Mouse (Mus musculus) forebrain, embryonic 13.5 days (tissue): ENCODE results near the gene Ppp1r12b. TPM values are rescaled to one million over a fixed set of nuclear protein-coding genes. Genes with fewer than 3 reads are reported as not detected.

Source experiments
- ATAC-seq: fragments of 200-750 bp; cut with Nextera tagmentation; 2 replicates; pipeline ENCODE4 v1.8.0; 2017
- H3K27ac ChIP-seq: fragments of 300-500 bp; sonication (generic); 2 replicates; pipeline ENCODE4 v1.5.1; 2015; ENCODE audit warnings: inconsistent platforms, mild to moderate bottlenecking, moderate library complexity
- H3K27me3 ChIP-seq: fragments of 300-500 bp; sonication (generic); 2 replicates; pipeline ENCODE4 v1.6.1; 2015; ENCODE audit warnings: mild to moderate bottlenecking, inconsistent platforms
- H3K36me3 ChIP-seq: fragments of 300-500 bp; sonication (generic); 2 replicates; pipeline ENCODE4 v1.6.1; 2015; ENCODE audit warnings: mild to moderate bottlenecking, inconsistent platforms; ENCODE audit not compliant: poor library complexity, severe bottlenecking
- H3K4me1 ChIP-seq: fragments of 300-500 bp; sonication (generic); 2 replicates; pipeline ENCODE4 v1.6.1; 2015; ENCODE audit warnings: inconsistent platforms
- H3K4me2 ChIP-seq: fragments of 300-500 bp; sonication (generic); 2 replicates; pipeline ENCODE4 v1.6.1; 2015; ENCODE audit warnings: inconsistent platforms, mild to moderate bottlenecking, moderate library complexity
- H3K4me3 ChIP-seq: fragments of 300-500 bp; sonication (generic); 2 replicates; pipeline ENCODE4 v1.5.1; 2015; ENCODE audit warnings: mild to moderate bottlenecking, inconsistent platforms
- H3K9ac ChIP-seq: fragments of 300-500 bp; sonication (generic); 2 replicates; pipeline ENCODE4 v1.6.1; 2015; ENCODE audit warnings: mild to moderate bottlenecking, inconsistent platforms
- H3K9me3 ChIP-seq: fragments of 300-500 bp; sonication (generic); replicated peaks from 2 replicates; pipeline ENCODE4 v1.6.1; 2016; ENCODE audit warnings: inconsistent platforms
- WGBS: fragments of 180-500 bp; shearing (Covaris S2); methylation state at CpG from one replicate; pipeline ENCODE4 v1.1.7; 2015; 5-methylcytosine and 5-hydroxymethylcytosine counted together
- polyA plus RNA-seq: library from polyadenylated mRNA; unstranded; fragments of >200 nt; fragmentation: Nextera tagmentation; extraction: Ambion mirVana; gene quantifications from 2 replicates; pipeline ENCODE4 v1.2.1, GENCODE M21; 2015

Ppp1r12b gene
- polyA plus RNA-seq, 1 experiment from 2014 or later = 11.2 TPM

DNA sequence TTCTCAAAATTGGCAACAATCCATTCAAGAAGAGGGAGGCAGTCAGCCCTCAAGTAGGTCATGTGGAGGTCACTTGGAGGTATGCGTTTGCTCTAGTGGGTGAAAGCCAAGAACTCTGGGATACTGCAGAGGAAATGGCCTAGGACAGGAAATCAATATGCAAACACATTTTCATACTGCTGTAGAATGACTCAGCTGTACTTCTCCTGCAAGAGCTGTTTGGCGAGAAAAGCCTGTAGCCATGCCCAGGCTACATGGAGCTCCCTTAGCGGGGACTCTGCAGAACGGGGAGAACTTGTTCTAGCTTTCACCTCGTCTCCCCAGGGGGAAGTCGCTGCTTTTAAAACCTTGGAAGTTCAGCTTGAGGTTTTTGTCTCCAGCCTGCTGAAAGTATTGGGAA lies 184.4 kb downstream of the Ppp1r12b start:
- WGBS = 85% methylated on average over 6 of the region's 6 CpGs

DNA sequence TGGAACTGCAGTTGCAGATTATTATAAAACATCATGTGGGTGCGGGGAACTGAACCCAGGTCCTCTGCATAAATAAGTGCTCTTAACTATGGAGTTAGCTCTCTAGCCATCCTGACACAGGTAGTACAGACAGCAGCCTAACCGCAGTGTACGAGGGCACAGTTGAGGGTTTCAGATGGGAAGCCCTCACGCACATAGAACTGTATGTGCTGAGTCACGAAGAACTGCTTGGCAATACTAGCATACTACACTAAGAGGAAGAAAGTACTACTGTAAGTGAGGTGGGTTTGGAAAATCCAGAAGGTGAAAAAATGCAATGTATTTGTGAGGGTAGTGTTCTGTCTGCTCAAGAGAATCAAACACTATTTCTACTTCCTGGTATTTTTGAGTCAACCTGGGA lies 185.4 kb downstream of the Ppp1r12b start:
- ATAC-seq = no peak
- Histone ChIP-seq H3K4me1 (no peaks in the 10 kb centered on the region), H3K4me2 (no peak overlapping the region), H3K36me3 (peaks cover 35% of the 10 kb centered on the region), H3K27ac (no peak overlapping the region), H3K27me3 (no peaks in the 10 kb centered on the region), H3K9ac (no peak overlapping the region), H3K4me3 (no peak overlapping the region), H3K9me3 (no peaks in the 10 kb centered on the region)
- WGBS = 96% methylated on average over 5 of the region's 5 CpGs

More for the DNA sequence above, 184.4 kb downstream of the Ppp1r12b start:
- H3K9ac ChIP-seq = no peak overlapping the region
- H3K27ac ChIP-seq = no peak overlapping the region
- H3K27me3 ChIP-seq = no peaks in the 10 kb centered on the region
- no peak for ATAC-seq
- H3K4me2 ChIP-seq = no peak overlapping the region
- H3K4me1 ChIP-seq = no peaks in the 10 kb centered on the region
- H3K36me3 ChIP-seq = peaks cover 41% of the 10 kb centered on the region
- H3K4me3 ChIP-seq = no peak overlapping the region
- H3K9me3 ChIP-seq = no peaks in the 10 kb centered on the region

DNA sequence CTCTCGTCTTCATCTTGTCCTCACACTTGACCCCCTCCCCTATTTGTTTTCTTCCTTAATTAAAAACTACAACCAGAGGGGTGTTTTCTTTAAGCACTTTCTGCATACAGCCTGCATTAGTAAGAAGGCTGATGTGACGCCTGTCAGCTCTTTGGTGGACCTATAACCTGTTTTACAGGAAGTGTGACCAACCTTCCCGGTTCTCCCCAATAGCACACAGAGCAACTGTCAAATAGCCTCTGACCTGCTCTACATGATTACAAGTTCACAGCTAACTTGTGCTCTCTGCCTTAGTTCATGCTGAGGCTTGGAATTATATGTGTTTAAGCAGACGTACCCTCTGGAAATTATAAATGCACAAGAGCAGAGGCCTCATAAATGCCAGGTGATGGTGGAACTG lies 189.3 kb downstream of the Ppp1r12b start:
- Histone ChIP-seq H3K4me1 (no peaks in the 10 kb centered on the region), H3K4me2 (no peak overlapping the region), H3K27me3 (no peaks in the 10 kb centered on the region), H3K27ac (no peak overlapping the region), H3K4me3 (no peak overlapping the region), H3K9ac (no peak overlapping the region), H3K9me3 (no peaks in the 10 kb centered on the region), H3K36me3 (peaks cover 13% of the 10 kb centered on the region)
- WGBS = 83% methylated on average over 4 of the region's 4 CpGs
- ATAC-seq = no peak

DNA sequence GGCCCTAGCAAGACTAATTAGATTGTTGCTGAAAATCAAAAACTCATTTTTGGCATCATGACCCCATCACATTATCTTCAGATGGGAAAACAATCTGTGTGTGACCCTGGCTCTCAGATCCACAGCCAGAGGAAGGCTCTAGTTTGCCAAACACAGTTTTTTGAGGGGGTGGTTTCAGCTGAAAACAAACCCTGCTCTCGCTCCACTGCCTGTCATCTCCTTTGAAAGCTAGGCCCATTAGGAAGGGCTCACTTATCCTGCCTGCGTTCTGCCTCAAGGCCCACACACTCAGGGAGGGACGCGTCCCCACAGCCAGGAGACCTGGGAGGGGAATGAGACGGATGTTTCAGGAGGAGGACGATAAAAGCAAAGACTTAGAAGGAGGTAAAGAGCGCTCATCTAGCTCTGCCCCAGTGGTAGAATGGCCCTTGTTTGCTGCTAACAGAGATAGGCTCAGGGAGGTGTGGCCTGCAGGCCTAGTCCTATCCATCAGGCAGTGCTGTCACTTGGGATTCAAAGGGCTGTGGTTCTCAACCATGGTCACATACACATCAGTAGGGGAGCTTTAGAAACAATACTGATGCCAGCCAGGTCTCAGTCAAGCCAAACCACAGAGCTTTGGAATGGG lies 190.8 kb downstream of the Ppp1r12b start:
- Histone ChIP-seq H3K9ac (no peak overlapping the region), H3K4me2 (no peak overlapping the region), H3K4me3 (no peak overlapping the region), H3K27me3 (no peaks in the 10 kb centered on the region), H3K27ac (no peak overlapping the region), H3K4me1 (no peaks in the 10 kb centered on the region), H3K9me3 (no peaks in the 10 kb centered on the region), H3K36me3 (peaks cover 16% of the 10 kb centered on the region)
- no peak for ATAC-seq
- 66% methylated on average over 7 of the region's 7 CpGs for WGBS

DNA sequence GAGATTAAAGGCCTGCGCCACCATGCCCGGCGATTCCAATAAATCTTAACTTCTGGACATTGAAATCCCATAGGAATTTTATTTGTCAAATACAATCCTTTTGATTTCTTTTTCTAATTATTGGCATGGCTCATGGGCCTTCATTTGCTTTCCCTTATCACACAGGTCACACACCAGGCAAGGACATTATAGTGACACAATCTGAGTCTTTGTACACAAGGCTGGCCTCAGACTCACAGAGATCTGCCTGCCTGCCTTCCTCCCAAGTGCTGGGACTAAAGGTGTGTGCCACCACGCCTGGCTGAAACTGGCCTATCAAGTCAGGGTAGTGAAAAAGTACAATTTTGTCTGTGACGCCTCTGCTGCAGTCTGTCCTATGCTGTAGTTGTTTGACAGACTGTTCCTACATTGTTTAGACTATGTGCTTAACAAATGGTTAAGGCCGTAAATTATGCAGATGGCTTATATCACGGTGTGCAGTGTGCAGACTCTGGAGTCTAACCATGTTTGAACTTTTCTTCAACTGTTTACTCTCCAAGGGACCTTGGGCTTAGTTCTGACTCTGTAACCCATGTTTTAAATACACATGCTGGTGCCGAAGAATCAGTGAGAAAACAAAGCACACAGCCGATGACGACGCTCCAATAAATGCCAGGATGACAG lies 191.8 kb downstream of the Ppp1r12b start:
- H3K27ac ChIP-seq = no peak overlapping the region
- 90% methylated on average over 11 of the region's 11 CpGs for WGBS

DNA sequence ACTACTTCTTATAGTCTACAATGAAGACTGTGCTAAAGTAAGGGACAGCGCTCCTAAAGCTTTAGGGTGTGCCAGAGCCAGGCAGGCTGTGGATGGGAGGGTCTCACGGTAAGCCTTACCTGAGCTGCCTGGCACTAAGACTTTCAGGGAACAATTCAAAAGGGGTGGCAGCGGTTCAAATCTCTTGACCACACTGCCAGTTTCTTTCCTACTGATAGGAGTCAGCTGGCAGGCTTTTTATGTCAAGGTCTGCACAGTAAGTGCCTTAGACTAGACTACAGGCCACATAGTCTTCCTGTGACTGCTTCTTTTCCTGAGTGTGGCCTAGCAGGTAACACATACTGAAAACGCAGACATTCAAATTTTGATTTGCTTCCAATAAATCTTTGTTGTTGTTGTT lies 192.5 kb downstream of the Ppp1r12b start:
- H3K36me3 ChIP-seq = peaks cover 20% of the 10 kb centered on the region
- whole genome bisulfite sequencing = 94% methylated on average over 4 of the region's 4 CpGs
- H3K9me3 ChIP-seq = no peaks in the 10 kb centered on the region
- H3K4me1 ChIP-seq = no peaks in the 10 kb centered on the region
- H3K27ac ChIP-seq = no peak overlapping the region
- no peak overlapping the region for H3K4me3 ChIP-seq
- no peaks in the 10 kb centered on the region for H3K27me3 ChIP-seq
- H3K4me2 ChIP-seq = no peak overlapping the region
- H3K9ac ChIP-seq = no peak overlapping the region
- no peak for ATAC-seq

More for the DNA sequence above, 191.8 kb downstream of the Ppp1r12b start:
- ATAC-seq = no peak
- Histone ChIP-seq H3K27me3 (no peaks in the 10 kb centered on the region), H3K4me3 (no peak overlapping the region), H3K9ac (no peak overlapping the region), H3K36me3 (peaks cover 20% of the 10 kb centered on the region), H3K9me3 (no peaks in the 10 kb centered on the region), H3K4me1 (no peaks in the 10 kb centered on the region), H3K4me2 (no peak overlapping the region)

DNA sequence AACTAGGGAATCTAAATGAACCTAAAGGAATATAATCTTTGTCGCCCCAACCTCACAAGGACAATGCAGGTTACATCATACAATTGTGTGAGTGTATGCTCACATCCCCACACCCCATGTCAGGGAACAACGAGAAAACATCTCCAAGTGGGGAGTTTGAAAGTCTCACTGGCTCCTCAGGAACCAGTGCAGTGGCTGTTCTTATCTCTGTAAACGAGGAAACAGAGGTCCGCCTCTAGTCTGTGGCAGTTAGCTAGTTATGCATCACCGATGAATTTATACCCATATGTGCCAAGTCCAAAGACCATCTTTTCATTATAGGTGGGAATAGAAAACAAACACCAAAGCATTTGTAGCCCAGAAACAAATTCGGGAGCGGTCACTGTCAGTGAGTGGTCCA lies 194.2 kb downstream of the Ppp1r12b start:
- Histone ChIP-seq H3K27me3 (no peaks in the 10 kb centered on the region), H3K4me1 (no peaks in the 10 kb centered on the region), H3K4me3 (no peak overlapping the region), H3K36me3 (peaks cover 9% of the 10 kb centered on the region), H3K9me3 (no peaks in the 10 kb centered on the region), H3K9ac (no peak overlapping the region), H3K27ac (no peak overlapping the region), H3K4me2 (no peak overlapping the region)
- ATAC-seq = no peak
- 89% methylated on average over 7 of the region's 7 CpGs for WGBS

DNA sequence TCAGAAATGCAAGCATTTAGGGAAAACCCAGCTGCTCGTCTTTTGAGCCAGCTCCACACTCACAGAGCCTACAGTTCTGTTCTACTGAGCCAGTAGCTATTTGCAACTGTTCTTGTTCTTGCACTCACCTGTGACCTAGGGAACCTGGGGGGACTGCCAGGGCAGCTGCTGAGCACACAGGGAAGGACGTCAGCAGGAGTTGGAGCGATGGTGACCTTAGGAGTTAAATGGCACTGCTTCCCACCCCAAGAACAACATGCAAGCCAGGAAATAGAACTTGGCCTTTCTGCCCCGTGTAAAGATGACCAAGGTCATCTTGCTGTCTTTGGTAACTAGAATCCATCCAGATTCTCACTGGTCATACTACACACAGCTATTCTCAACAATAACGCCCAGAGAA lies 195.1 kb downstream of the Ppp1r12b start:
- Histone ChIP-seq H3K9me3 (no peaks in the 10 kb centered on the region), H3K4me2 (no peak overlapping the region), H3K9ac (no peak overlapping the region), H3K4me3 (no peak overlapping the region), H3K27ac (no peak overlapping the region), H3K4me1 (no peaks in the 10 kb centered on the region), H3K27me3 (no peaks in the 10 kb centered on the region), H3K36me3 (peaks cover 9% of the 10 kb centered on the region)
- WGBS = 86% methylated on average over 5 of the region's 5 CpGs
- no peak for ATAC-seq

DNA sequence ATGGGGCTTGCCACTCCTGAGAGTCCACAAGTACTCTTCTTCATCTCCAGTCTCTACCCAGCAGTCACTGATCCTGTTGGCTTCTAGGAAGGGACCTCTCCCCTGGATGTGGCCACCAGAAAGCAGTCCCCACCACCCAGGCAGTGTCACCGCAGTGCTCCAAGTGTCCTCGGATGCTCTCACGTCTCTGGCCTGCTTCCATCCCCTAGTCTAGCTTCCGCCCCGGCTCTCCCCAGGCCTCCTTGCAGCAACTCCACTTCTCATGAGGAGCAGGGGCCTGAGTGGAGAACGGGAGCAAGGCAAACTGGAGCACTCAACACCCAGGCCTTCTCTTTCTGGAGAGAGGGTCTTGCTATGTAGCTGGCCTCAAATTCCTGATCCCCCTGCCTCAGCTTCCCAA lies 196.6 kb downstream of the Ppp1r12b start:
- Histone ChIP-seq H3K27me3 (no peaks in the 10 kb centered on the region), H3K9me3 (no peaks in the 10 kb centered on the region), H3K4me2 (no peak overlapping the region), H3K9ac (no peak overlapping the region), H3K36me3 (peaks cover 9% of the 10 kb centered on the region), H3K27ac (no peak overlapping the region), H3K4me3 (no peak overlapping the region), H3K4me1 (no peaks in the 10 kb centered on the region)
- WGBS = 96% methylated on average over 6 of the region's 6 CpGs
- no peak for ATAC-seq

DNA sequence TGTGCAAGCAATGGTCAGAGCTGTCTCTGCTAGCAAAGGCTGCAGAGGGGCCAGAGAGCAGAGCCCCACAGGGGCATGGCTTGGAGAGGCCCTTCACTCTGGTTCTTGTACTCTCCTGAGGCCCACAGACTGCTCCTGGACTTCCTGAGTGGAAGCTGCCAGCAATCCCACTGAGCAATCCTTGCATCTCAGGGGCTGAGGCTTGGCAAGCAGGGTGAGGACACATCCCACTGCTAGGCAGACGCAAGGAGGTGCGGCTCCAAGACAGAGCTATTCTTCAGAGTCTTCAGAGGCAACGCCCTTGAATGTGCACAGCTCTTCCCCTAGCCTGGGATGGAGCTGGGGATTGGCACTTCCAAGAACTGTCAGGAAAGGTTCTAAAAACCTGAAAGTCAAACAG lies 198.5 kb downstream of the Ppp1r12b start:
- no peak overlapping the region for H3K4me2 ChIP-seq
- H3K27me3 ChIP-seq = no peaks in the 10 kb centered on the region
- no peaks in the 10 kb centered on the region for H3K9me3 ChIP-seq
- H3K36me3 ChIP-seq = peaks cover 9% of the 10 kb centered on the region
- no peak overlapping the region for H3K4me3 ChIP-seq
- H3K27ac ChIP-seq = no peak overlapping the region
- ATAC-seq = no peak
- no peaks in the 10 kb centered on the region for H3K4me1 ChIP-seq
- no peak overlapping the region for H3K9ac ChIP-seq
- 90% methylated on average over 3 of the region's 3 CpGs for WGBS

DNA sequence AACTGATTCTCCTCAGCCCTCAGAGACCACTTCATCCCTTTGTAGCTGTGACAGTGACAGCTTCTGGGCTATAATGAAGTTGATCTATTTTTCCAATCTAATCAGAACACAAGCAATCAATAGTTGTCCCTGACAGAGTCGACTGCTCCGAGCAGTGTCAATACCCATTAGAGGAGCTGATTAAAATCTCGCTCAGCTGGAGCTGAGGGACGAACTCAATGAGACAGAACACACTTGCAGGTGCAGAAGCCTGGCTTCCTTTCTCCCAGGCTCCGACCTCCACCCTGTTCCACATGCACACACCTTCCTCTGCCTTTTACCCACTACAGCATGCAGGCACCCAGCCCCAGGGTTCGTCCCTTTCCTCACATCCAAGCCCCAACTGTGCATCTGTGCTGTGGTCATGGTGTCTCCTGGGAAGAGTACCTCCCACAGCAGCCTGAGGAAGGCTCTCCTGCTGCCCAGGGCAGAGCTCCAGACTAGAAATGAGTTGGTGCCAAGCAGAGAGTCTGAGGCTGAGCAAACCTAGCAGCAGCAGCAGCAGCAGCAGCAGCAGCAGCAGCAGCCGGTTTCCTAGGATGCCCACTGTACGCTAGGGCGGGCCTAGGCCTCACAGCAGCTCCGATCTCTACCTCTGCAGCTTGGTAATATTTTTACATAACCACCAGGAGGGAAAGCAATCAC lies 199.4 kb downstream of the Ppp1r12b start:
- no peak overlapping the region for H3K9ac ChIP-seq
- no peaks in the 10 kb centered on the region for H3K4me1 ChIP-seq
- H3K36me3 ChIP-seq = peaks cover 9% of the 10 kb centered on the region
- no peak for ATAC-seq
- H3K27me3 ChIP-seq = no peaks in the 10 kb centered on the region
- no peak overlapping the region for H3K4me2 ChIP-seq
- H3K4me3 ChIP-seq = no peak overlapping the region
- H3K9me3 ChIP-seq = no peaks in the 10 kb centered on the region
- no peak overlapping the region for H3K27ac ChIP-seq
- 64% methylated on average over 10 of the region's 10 CpGs for WGBS

DNA sequence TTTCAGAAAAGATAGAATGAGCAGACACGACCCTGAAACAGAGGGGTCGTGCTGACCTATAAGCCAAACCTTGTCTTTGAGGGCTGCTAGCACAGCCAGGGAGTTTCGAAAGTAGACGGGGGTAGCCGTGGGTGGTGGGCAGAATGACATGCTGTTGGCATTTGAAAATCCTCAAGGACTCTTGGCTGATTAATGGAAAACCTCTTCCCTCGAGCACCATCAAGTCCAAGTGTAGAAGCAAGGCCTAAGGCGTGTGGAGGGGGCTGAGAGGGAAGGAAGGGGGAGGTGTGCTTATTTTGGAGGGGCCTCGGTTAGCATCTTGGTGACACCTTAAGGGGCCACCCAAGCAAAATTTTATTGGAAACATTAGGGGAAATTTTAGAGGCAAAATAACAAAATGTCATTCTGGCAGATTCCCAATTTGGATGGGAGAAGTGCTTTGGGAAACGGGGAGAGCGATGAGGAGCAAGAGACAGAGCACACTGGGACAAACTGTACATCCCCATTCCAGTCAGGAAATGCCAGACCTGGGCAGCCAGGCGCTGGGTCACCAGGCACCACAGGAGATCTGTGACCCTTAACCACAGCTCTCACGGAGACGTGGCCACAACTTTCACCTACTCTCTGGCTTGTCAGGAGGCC lies 200.1 kb downstream of the Ppp1r12b start:
- Histone ChIP-seq H3K9ac (no peak overlapping the region), H3K36me3 (peaks cover 9% of the 10 kb centered on the region), H3K9me3 (no peaks in the 10 kb centered on the region), H3K4me2 (no peak overlapping the region), H3K27me3 (no peaks in the 10 kb centered on the region), H3K4me1 (no peaks in the 10 kb centered on the region), H3K27ac (no peak overlapping the region), H3K4me3 (no peak overlapping the region)
- no peak for ATAC-seq
- WGBS = 70% methylated on average over 13 of the region's 13 CpGs
